Mouse (Mus musculus): ENCODE data around the gene Prdm2.

DNA sequence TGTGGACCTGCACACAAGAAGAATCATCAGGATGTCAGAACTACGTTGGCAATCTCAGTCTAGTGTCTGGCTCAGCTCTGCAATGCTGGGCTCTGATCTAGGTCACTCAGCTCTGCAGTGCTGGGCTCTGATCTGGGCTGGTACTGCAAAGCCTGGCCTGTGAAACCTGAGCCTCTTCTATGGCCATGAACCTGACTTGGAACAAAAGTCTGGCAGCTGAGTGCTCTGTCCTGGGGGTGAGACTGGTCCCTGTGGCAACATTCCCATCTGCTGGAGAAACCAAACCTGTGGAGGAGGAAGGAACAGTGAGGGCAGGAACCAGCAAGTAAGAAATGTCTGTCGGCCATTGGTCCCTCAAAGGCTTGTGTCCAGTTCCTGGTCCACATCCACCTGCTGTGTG lies 109.0 kb downstream of the Prdm2 start:
- TF ChIP-seq ZMIZ1 (IDR thresholded peaks at IDR 0.05; ENCODE audit: low read depth, low read length) (no peak), CTCF (IDR thresholded peaks at IDR 0.05 in 2 of 3, conservative IDR thresholded peaks at IDR 0.05 in 1 of 3; ENCODE audit: control insufficient read depth in 1 of 3, insufficient read depth in 1 of 3, low read depth in 2 of 3, low read length in 3 of 3, poor library complexity in 1 of 3, severe bottlenecking in 1 of 3) (no peak), USF1 (IDR thresholded peaks at IDR 0.05; ENCODE audit: low read depth, low read length) (no peak), TAL1 (IDR thresholded peaks at IDR 0.05; ENCODE audit: low read length) (no peak), MEF2A (IDR thresholded peaks at IDR 0.05; ENCODE audit: extremely low read depth, insufficient replicate concordance, low read depth, low read length, poor library complexity, severe bottlenecking) (no peak), MYC (IDR thresholded peaks at IDR 0.05; ENCODE audit: low read depth, low read length) (no peak), POLR2AphosphoS2 (IDR thresholded peaks at IDR 0.05; ENCODE audit: low read length) (no peak), BHLHE40 (IDR thresholded peaks at IDR 0.05; ENCODE audit: borderline replicate concordance, low read depth, low read length) (no peak), EP300 (IDR thresholded peaks at IDR 0.05; ENCODE audit: low read depth in 1 of 2, low read length in 2 of 2) (no peak)

All from MEL (cell line).